Mouse (Mus musculus): ENCODE measurements around the gene Camk1g. TPM values are rescaled to one million over a fixed set of nuclear protein-coding genes. Genes with fewer than 3 reads are reported as not detected.

The Camk1g gene
- total RNA-seq (2023), result not detected

GRCm38 (mm10) chr1:193370096-193370495, at the start of gene Camk1g:
Camk1g (minus strand) TSS chr1:193370298.

Other genes starting within 250 kb of the Camk1g start
- 10 to 100 TPM; 20.3 to 27.4 TPM for gene Diexf, start 240.0 kb downstream of the Camk1g start, total RNA-seq (2023)
- gene Irf6, start 217.2 kb downstream of the Camk1g start, total RNA-seq (2023), result under 1 TPM; 0.12 to 0.45 TPM
- 1 to 10 TPM; 2.0 to 2.9 TPM for gene A130010J15Rik, start 202.3 kb downstream of the Camk1g start, total RNA-seq (2023)
- 100 to 1,000 TPM; 132 to 158 TPM for gene Traf3ip3, start 168.6 kb downstream of the Camk1g start, total RNA-seq (2023)
- 1 to 10 TPM in 1 of 2 experiments, under 1 TPM in 1; 0.94 to 2.8 TPM for gene Lamb3, start 162.6 kb downstream of the Camk1g start, total RNA-seq (2023)
- gene Hsd11b1, start 106.2 kb downstream of the Camk1g start, total RNA-seq (2023), result 10 to 100 TPM; 27.0 to 27.2 TPM
- 1 to 10 TPM; 7.2 to 8.6 TPM for gene G0s2, start 97.1 kb downstream of the Camk1g start, total RNA-seq (2023)